ENCODE assay signal across 8 mouse cellular contexts in the genomic region with DNA sequence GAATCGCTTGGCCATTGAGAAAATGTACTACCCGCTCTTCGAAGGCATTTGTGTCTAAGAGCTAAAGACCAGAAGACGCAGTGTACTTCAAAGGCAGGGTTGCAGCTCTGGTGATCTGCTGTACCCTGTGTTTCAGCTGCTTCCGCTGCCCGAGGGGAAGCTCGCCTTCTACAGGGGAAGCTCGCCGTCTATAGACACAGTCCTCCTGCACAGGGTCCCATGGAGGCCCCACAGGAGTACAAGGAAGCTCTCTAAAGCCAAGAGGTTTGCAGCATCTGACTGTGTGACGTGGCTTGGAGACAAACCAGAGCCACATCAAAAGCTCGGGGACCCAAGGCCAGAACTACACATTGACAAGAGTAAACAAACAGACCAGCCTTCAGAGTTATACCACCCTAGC.
DNase-seq lines count a peak whose midpoint lies in the region; ATAC-seq and TF ChIP-seq lines count a peak whose summit lies in the region.

No protein-coding gene starts in this region.

- DNase-seq in midbrain, embryonic 10.5 days (ENCODE audit: low spot score): no peak
- DNase-seq in hindbrain, postnatal 0 days (ENCODE audit: low spot score): no peak
- DNase-seq in lung, postnatal 14 days: peak; percentile 5
- DNase-seq in frontal cortex, postnatal 10 days (ENCODE audit: low spot score in 2 of 2): no peak
- DNase-seq in frontal cortex, adult 2 months (ENCODE audit: extremely low spot score in 1 of 2, low spot score in 1 of 2): no peak
- no peak for DNase-seq in testis, postnatal 10 days (ENCODE audit: low spot score)

- WGBS in midbrain, embryonic 10.5 days: 70% methylated on average over 11 of the region's 11 CpGs
- 69% methylated on average over 11 of the region's 11 CpGs for whole genome bisulfite sequencing in midbrain, embryonic 16.5 days
- WGBS in embryonic facial prominence, embryonic 12.5 days: 51% methylated on average over 11 of the region's 11 CpGs
- WGBS in hindbrain, postnatal 0 days: 63% methylated on average over 11 of the region's 11 CpGs

- ATAC-seq in midbrain, embryonic 16.5 days: no peak
- ATAC-seq in embryonic facial prominence, embryonic 12.5 days (ENCODE audit: insufficient number of reproducible peaks, insufficient read depth, low FRiP score, low TSS enrichment): no peak
- no peak for ATAC-seq in hindbrain, postnatal 0 days

- no peak for TF ChIP-seq CTCF in hindbrain, postnatal 0 days (IDR thresholded peaks at IDR 0.05; ENCODE audit: low read depth)

- H3K36me3 ChIP-seq in midbrain, embryonic 10.5 days: no peaks in the 10 kb centered on the region
- H3K36me3 ChIP-seq in midbrain, embryonic 16.5 days (ENCODE audit: control insufficient read depth, insufficient read depth, low read length): no peaks in the 10 kb centered on the region
- H3K36me3 ChIP-seq in embryonic facial prominence, embryonic 12.5 days: no peaks in the 10 kb centered on the region
- H3K36me3 ChIP-seq in hindbrain, postnatal 0 days (ENCODE audit: insufficient read depth, low read length): no peaks in the 10 kb centered on the region

- peaks cover 11% of the 10 kb centered on the region for H3K4me1 ChIP-seq in midbrain, embryonic 10.5 days
- H3K4me1 ChIP-seq in midbrain, embryonic 16.5 days (ENCODE audit: control insufficient read depth, insufficient read depth, low read length): 0 out of 2 replicates have a peak, but pooled peaks cover 3% of the 10 kb centered on the region
- H3K4me1 ChIP-seq in embryonic facial prominence, embryonic 12.5 days: peaks cover 14% of the 10 kb centered on the region
- H3K4me1 ChIP-seq in hindbrain, postnatal 0 days (ENCODE audit: insufficient read depth, low read length): no peaks in the 10 kb centered on the region

- H3K4me3 ChIP-seq in midbrain, embryonic 10.5 days: no peak overlapping the region
- H3K4me3 ChIP-seq in midbrain, embryonic 16.5 days (ENCODE audit: low read depth, low read length): no peak overlapping the region
- H3K4me3 ChIP-seq in embryonic facial prominence, embryonic 12.5 days: no peak overlapping the region
- H3K4me3 ChIP-seq in hindbrain, postnatal 0 days (ENCODE audit: low read length): no peak overlapping the region

- peak overlapping the region; percentile 70 for H3K27ac ChIP-seq in midbrain, embryonic 10.5 days (replicated peaks)
- no peak overlapping the region for H3K27ac ChIP-seq in midbrain, embryonic 16.5 days (ENCODE audit: low read length)
- peak overlapping the region; percentile 73 for H3K27ac ChIP-seq in embryonic facial prominence, embryonic 12.5 days
- H3K27ac ChIP-seq in hindbrain, postnatal 0 days: 0 out of 2 replicates have a peak overlapping the region, but pooled peaks have one; percentile 23

- H3K9me3 ChIP-seq in midbrain, embryonic 10.5 days (replicated peaks): peaks cover 14% of the 10 kb centered on the region; the same call in 1 of the 2 replicates
- H3K9me3 ChIP-seq in midbrain, embryonic 16.5 days (replicated peaks; ENCODE audit: control insufficient read depth, low read length, poor library complexity, severe bottlenecking): peaks cover 7% of the 10 kb centered on the region; the same call in 1 of the 2 replicates
- H3K9me3 ChIP-seq in embryonic facial prominence, embryonic 12.5 days: peaks cover 8% of the 10 kb centered on the region; the same call in 1 of the 2 replicates
- peaks cover 4% of the 10 kb centered on the region; the same call in 1 of the 2 replicates for H3K9me3 ChIP-seq in hindbrain, postnatal 0 days (ENCODE audit: low read length)

- no peak overlapping the region for H3K4me2 ChIP-seq in midbrain, embryonic 16.5 days (ENCODE audit: low read length)
- H3K4me2 ChIP-seq in embryonic facial prominence, embryonic 12.5 days (replicated peaks): peak overlapping the region; percentile 19; the same call in 1 of the 2 replicates
- H3K4me2 ChIP-seq in hindbrain, postnatal 0 days (ENCODE audit: low read depth, low read length): no peak overlapping the region

- no peak overlapping the region for H3K9ac ChIP-seq in midbrain, embryonic 16.5 days (ENCODE audit: low read depth, low read length)
- no peak overlapping the region for H3K9ac ChIP-seq in embryonic facial prominence, embryonic 12.5 days
- H3K9ac ChIP-seq in hindbrain, postnatal 0 days (replicated peaks; ENCODE audit: low read length): no peak overlapping the region

- H3K27me3 ChIP-seq in midbrain, embryonic 10.5 days (ENCODE audit: low read depth, poor library complexity, severe bottlenecking): no peaks in the 10 kb centered on the region
- no peaks in the 10 kb centered on the region for H3K27me3 ChIP-seq in midbrain, embryonic 16.5 days (ENCODE audit: control insufficient read depth, insufficient read depth, low read depth, low read length)
- H3K27me3 ChIP-seq in embryonic facial prominence, embryonic 12.5 days: no peaks in the 10 kb centered on the region
- no peaks in the 10 kb centered on the region for H3K27me3 ChIP-seq in hindbrain, postnatal 0 days (ENCODE audit: insufficient read depth, low read length)
